Mouse (Mus musculus): ENCODE measurements around the gene Uts2. TPM values are rescaled to one million over a fixed set of nuclear protein-coding genes. Genes with fewer than 3 reads are reported as not detected.

Uts2 gene
- not detected for polyA plus RNA-seq (2012; fragmentation: generic; extraction: Trizol)

DNA sequence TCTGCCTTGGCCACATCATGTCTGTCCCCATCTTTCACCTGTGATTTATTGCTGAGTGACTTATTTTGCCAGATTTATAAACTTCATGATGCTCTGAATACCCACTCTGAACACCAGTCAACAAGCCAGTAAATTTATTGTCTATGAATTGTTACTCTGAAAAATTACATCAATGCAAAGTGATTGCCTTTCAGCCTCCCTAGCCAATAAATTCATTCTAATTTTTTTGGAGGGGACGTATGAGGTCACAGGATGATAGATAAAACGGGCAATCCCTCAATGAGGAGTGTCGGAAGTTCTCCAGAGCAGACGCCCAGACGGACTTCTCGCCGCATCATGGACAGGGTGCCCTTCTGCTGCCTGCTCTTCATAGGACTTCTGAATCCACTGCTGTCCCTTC lies at the start of gene Uts2:
TSS of gene Uts2 (plus strand) at position 301 of the 400 bp plus-strand sequence.
- Histone ChIP-seq H3K27me3 (ENCODE audit: control insufficient read depth, insufficient read depth, insufficient read length) (no peaks in the 10 kb centered on the region), H3ac (ENCODE audit: control insufficient read depth, insufficient read length) (no peak within 1 kb of the TSS), H3K4me3 (no peak within 1 kb of the TSS), H3K36me3 (ENCODE audit: control insufficient read depth, insufficient read depth) (no peaks in the 10 kb centered on the region), H3K79me2 (ENCODE audit: control insufficient read depth, insufficient read depth) (no peaks in the 10 kb centered on the region), H3K4me2 (ENCODE audit: low read depth) (no peak within 1 kb of the TSS)
- TF ChIP-seq REST (IDR thresholded peaks at IDR 0.05; ENCODE audit: insufficient read depth, insufficient read length) (no peak), E2F4 (IDR thresholded peaks at IDR 0.05; ENCODE audit: insufficient read depth) (no peak), CEBPB (IDR thresholded peaks at IDR 0.05; ENCODE audit: insufficient read depth, poor library complexity, severe bottlenecking) (no peak), POLR2AphosphoS2 (IDR thresholded peaks at IDR 0.05; ENCODE audit: insufficient read length, low read depth) (no peak)

DNA sequence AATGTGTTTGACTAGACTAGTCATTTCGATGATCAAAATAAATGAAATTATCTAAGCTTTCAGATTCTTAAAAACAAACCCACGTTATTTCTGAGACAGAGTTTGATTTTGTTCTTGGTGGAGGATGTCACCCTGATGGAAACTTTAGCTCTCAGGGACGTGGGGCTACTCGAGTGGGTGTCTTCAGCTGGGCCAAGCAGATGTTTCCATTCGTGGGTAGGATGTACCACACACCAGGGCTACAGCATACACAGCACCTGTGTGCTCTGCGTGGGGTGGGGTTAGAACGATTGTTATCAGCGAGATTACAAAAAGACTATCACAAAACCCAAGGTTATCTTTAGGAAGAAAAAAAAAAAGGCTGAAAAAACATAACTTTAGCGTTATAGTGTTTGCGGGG lies 45.9 kb upstream of the Uts2 start:
- TF ChIP-seq USF1 (IDR thresholded peaks at IDR 0.05; ENCODE audit: low read depth) (no peak), TCF3 (IDR thresholded peaks at IDR 0.05; ENCODE audit: insufficient read length, low read depth) (no peak), REST (IDR thresholded peaks at IDR 0.05; ENCODE audit: insufficient read depth, insufficient read length) (no peak), TCF12 (IDR thresholded peaks at IDR 0.05; ENCODE audit: insufficient read depth, poor library complexity, severe bottlenecking) (no peak), CEBPB (IDR thresholded peaks at IDR 0.05; ENCODE audit: insufficient read depth, poor library complexity, severe bottlenecking) (no peak), MYOG (IDR thresholded peaks at IDR 0.05; ENCODE audit: control insufficient read depth in 1 of 3, insufficient read depth in 1 of 3, insufficient read length in 2 of 3, low read depth in 2 of 3) (no peak), E2F4 (IDR thresholded peaks at IDR 0.05; ENCODE audit: insufficient read depth) (no peak), SRF (IDR thresholded peaks at IDR 0.05; ENCODE audit: control insufficient read depth, insufficient read length, low read depth) (no peak), MYOD1 (IDR thresholded peaks at IDR 0.05; ENCODE audit: control insufficient read depth in 1 of 3, insufficient read length in 2 of 3, low read depth in 2 of 3) (no peak), POLR2AphosphoS2 (IDR thresholded peaks at IDR 0.05; ENCODE audit: insufficient read length, low read depth) (no peak), POLR2A (IDR thresholded peaks at IDR 0.05; ENCODE audit: insufficient read length, low read depth) (no peak), MAX (IDR thresholded peaks at IDR 0.05; ENCODE audit: low read depth) (no peak)
- H3K36me3 ChIP-seq (ENCODE audit: control insufficient read depth, insufficient read depth), result no peaks in the 10 kb centered on the region
- H3K79me2 ChIP-seq (ENCODE audit: control insufficient read depth, insufficient read depth), result no peaks in the 10 kb centered on the region
- no peak overlapping the region for H3ac ChIP-seq (ENCODE audit: control insufficient read depth, insufficient read length)
- H3K4me3 ChIP-seq, result no peak overlapping the region
- H3K27me3 ChIP-seq (ENCODE audit: control insufficient read depth, insufficient read depth, insufficient read length), result peaks cover 39% of the 10 kb centered on the region
- H3K4me2 ChIP-seq (ENCODE audit: low read depth), result no peak overlapping the region

DNA sequence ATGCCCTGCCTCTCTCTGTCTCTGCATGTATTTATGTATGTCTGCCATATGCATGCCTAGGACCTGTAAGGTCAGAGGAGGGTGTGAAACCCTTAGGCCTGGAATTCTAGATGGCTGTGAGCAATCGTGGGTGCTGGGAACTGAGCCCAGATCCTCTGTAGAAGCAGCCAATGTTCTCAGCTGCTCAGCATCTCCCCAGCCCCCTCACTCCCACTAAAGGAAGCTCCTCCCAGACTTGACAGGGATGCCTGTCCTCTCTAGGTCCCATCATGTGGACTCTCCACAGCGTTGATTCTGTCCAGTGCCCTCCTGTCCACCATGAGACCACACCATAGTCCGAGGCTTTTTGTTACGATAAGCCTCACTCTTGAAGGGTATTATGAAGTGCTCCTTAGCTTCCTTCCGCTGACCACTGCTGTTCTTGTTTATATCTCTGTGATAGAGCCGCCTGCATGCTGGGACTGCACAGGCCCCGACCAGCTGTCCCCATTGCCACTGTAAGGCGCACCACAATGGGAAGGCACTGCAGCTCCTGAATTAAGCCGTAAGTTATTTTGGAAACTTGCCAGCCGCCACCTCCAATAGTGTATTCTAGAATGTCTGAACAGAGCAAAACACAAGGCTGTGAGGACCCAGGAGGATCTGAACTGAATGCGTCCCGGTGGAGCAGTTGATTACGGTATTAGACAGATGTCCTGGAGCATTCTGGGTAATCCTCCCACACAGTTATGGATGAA lies 40.4 kb upstream of the Uts2 start:
- Histone ChIP-seq H3K27me3 (ENCODE audit: control insufficient read depth, insufficient read depth, insufficient read length) (peaks cover 11% of the 10 kb centered on the region), H3K36me3 (ENCODE audit: control insufficient read depth, insufficient read depth) (no peaks in the 10 kb centered on the region), H3K4me3 (no peak overlapping the region), H3K4me2 (ENCODE audit: low read depth) (no peak overlapping the region), H3ac (ENCODE audit: control insufficient read depth, insufficient read length) (no peak overlapping the region), H3K79me2 (ENCODE audit: control insufficient read depth, insufficient read depth) (no peaks in the 10 kb centered on the region)
- TF ChIP-seq POLR2A (IDR thresholded peaks at IDR 0.05; ENCODE audit: insufficient read length, low read depth), result no peak
- TF ChIP-seq E2F4 (IDR thresholded peaks at IDR 0.05; ENCODE audit: insufficient read depth), result no peak
- peak in 1 of 3 experiments; percentile 13 for TF ChIP-seq MYOD1 (IDR thresholded peaks at IDR 0.05; ENCODE audit: control insufficient read depth in 1 of 3, insufficient read length in 2 of 3, low read depth in 2 of 3)

DNA sequence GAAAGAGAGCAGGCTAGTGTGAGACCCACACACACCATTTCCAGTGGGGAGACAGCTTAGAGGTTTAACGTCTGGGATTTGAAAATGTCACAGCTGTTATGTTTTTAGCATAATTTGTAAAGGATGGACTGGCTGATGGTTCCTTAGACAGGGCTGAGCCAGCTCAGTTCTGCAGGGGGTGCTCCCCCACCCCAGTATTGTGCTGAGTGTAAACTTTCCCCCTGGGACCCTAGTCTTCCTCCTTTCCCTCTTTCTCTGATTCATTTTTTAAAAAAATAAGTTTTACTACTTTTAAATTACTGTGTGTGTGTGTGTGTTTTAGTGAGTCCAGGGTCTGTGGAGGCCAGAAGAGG lies 39.8 kb upstream of the Uts2 start:
- no peak overlapping the region for H3ac ChIP-seq (ENCODE audit: control insufficient read depth, insufficient read length)
- H3K4me3 ChIP-seq, result no peak overlapping the region
- H3K36me3 ChIP-seq (ENCODE audit: control insufficient read depth, insufficient read depth), result no peaks in the 10 kb centered on the region
- no peaks in the 10 kb centered on the region for H3K79me2 ChIP-seq (ENCODE audit: control insufficient read depth, insufficient read depth)
- TF ChIP-seq POLR2AphosphoS2 (IDR thresholded peaks at IDR 0.05; ENCODE audit: insufficient read length, low read depth) (no peak), MAX (IDR thresholded peaks at IDR 0.05; ENCODE audit: low read depth) (no peak), POLR2A (IDR thresholded peaks at IDR 0.05; ENCODE audit: insufficient read length, low read depth) (no peak), USF1 (IDR thresholded peaks at IDR 0.05; ENCODE audit: low read depth) (no peak)
- H3K27me3 ChIP-seq (ENCODE audit: control insufficient read depth, insufficient read depth, insufficient read length), result peaks cover 7% of the 10 kb centered on the region
- no peak overlapping the region for H3K4me2 ChIP-seq (ENCODE audit: low read depth)

DNA sequence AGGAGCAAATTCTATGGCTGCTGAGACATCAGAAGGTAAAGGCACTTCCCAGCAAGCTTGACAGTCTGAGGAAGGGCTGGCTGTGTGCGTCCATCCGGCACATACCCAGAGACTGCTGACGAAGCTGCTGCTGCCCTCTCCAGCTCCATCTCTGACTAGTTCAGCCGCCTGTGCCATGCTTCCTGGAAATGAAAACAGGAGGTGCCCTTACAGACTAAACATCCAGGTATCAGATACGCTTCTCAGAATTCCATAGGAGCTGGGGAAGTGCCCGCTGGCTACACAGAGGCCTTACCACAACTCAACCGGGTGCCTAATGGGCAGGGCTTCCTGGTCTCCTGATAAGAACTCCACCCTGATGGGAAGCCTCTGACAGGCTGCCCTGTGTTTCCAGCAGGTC lies 38.4 kb upstream of the Uts2 start:
- H3K27me3 ChIP-seq (ENCODE audit: control insufficient read depth, insufficient read depth, insufficient read length), result no peaks in the 10 kb centered on the region
- H3K79me2 ChIP-seq (ENCODE audit: control insufficient read depth, insufficient read depth), result no peaks in the 10 kb centered on the region
- no peak overlapping the region for H3K4me2 ChIP-seq (ENCODE audit: low read depth)
- H3K4me3 ChIP-seq, result no peak overlapping the region
- no peak overlapping the region for H3ac ChIP-seq (ENCODE audit: control insufficient read depth, insufficient read length)
- no peaks in the 10 kb centered on the region for H3K36me3 ChIP-seq (ENCODE audit: control insufficient read depth, insufficient read depth)
- TF ChIP-seq E2F4 (IDR thresholded peaks at IDR 0.05; ENCODE audit: insufficient read depth) (no peak), TCF12 (IDR thresholded peaks at IDR 0.05; ENCODE audit: insufficient read depth, poor library complexity, severe bottlenecking) (no peak), TCF3 (IDR thresholded peaks at IDR 0.05; ENCODE audit: insufficient read length, low read depth) (no peak), CEBPB (IDR thresholded peaks at IDR 0.05; ENCODE audit: insufficient read depth, poor library complexity, severe bottlenecking) (no peak)

DNA sequence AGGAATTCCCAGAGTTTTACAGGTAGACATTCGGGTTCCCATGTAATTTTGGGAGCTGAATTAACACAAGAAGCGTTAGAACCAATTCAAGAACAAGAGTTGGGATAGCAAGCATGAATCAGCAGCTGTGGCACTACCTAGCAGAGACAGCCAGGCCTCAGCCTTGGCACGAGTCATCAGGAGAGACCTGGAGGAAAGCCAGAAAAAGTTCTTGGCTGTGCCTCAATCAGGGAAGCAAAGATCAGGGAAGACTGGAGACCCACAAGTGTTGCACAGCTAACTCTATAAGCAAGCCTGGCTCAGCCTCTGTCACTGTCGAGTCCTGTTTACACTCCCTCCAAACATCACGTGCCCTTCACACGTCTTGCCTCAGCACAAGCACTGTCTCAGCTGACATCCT lies 34.7 kb upstream of the Uts2 start:
- H3K27me3 ChIP-seq (ENCODE audit: control insufficient read depth, insufficient read depth, insufficient read length), result no peaks in the 10 kb centered on the region
- H3K79me2 ChIP-seq (ENCODE audit: control insufficient read depth, insufficient read depth), result no peaks in the 10 kb centered on the region
- no peak overlapping the region for H3ac ChIP-seq (ENCODE audit: control insufficient read depth, insufficient read length)
- no peak overlapping the region for H3K4me3 ChIP-seq
- no peak for TF ChIP-seq MYOG (IDR thresholded peaks at IDR 0.05; ENCODE audit: control insufficient read depth in 1 of 3, insufficient read depth in 1 of 3, insufficient read length in 2 of 3, low read depth in 2 of 3)
- TF ChIP-seq POLR2A (IDR thresholded peaks at IDR 0.05; ENCODE audit: insufficient read length, low read depth), result no peak
- no peak for TF ChIP-seq REST (IDR thresholded peaks at IDR 0.05; ENCODE audit: insufficient read depth, insufficient read length)
- TF ChIP-seq TCF12 (IDR thresholded peaks at IDR 0.05; ENCODE audit: insufficient read depth, poor library complexity, severe bottlenecking), result no peak
- TF ChIP-seq CEBPB (IDR thresholded peaks at IDR 0.05; ENCODE audit: insufficient read depth, poor library complexity, severe bottlenecking), result no peak
- TF ChIP-seq E2F4 (IDR thresholded peaks at IDR 0.05; ENCODE audit: insufficient read depth), result no peak
- TF ChIP-seq SRF (IDR thresholded peaks at IDR 0.05; ENCODE audit: control insufficient read depth, insufficient read length, low read depth), result no peak
- no peak for TF ChIP-seq TCF3 (IDR thresholded peaks at IDR 0.05; ENCODE audit: insufficient read length, low read depth)
- no peak for TF ChIP-seq MYOD1 (IDR thresholded peaks at IDR 0.05; ENCODE audit: control insufficient read depth in 1 of 3, insufficient read length in 2 of 3, low read depth in 2 of 3)
- TF ChIP-seq POLR2AphosphoS2 (IDR thresholded peaks at IDR 0.05; ENCODE audit: insufficient read length, low read depth), result no peak
- TF ChIP-seq MAX (IDR thresholded peaks at IDR 0.05; ENCODE audit: low read depth), result no peak
- H3K4me2 ChIP-seq (ENCODE audit: low read depth), result no peak overlapping the region
- H3K36me3 ChIP-seq (ENCODE audit: control insufficient read depth, insufficient read depth), result no peaks in the 10 kb centered on the region

Measured in myocyte (in vitro differentiated cells).